Mouse (Mus musculus) spleen, adult 18-20 months (tissue): Measurements from ENCODE around the gene Hapln3.

Source experiments
- DNase-seq, 2 experiments: peaks; one replicate each; pipeline ENCODE4 v3.0.0; 2022; ENCODE audit warnings: mixed read lengths in 2 of 2

Hapln3 gene

GRCm38 (mm10) chr7:79130843-79131444 is at the start of gene Hapln3:
Hapln3 (minus strand) TSS chr7:79131018.
- DNase-seq = no peak

GRCm38 (mm10) chr7:79173800-79174199 is 43.0 kb upstream of the Hapln3 start:
- DNase-seq = no peak

GRCm38 (mm10) chr7:79171782-79172181 is 41.0 kb upstream of the Hapln3 start:
- DNase-seq = no peak

- no peak for DNase-seq
Observed at GRCm38 (mm10) chr7:79167006-79167562, 36.3 kb upstream of the Hapln3 start.

- no peak for DNase-seq
Observed at GRCm38 (mm10) chr7:79159406-79159805, 28.6 kb upstream of the Hapln3 start.

- DNase-seq = no peak
Observed at GRCm38 (mm10) chr7:79149522-79149921, 18.7 kb upstream of the Hapln3 start.

GRCm38 (mm10) chr7:79148711-79149266 is 18.0 kb upstream of the Hapln3 start, which contains the start of gene Mfge8:
Mfge8 (minus strand) TSS chr7:79149060.
- DNase-seq = peak; percentile 76 to 87

DNA sequence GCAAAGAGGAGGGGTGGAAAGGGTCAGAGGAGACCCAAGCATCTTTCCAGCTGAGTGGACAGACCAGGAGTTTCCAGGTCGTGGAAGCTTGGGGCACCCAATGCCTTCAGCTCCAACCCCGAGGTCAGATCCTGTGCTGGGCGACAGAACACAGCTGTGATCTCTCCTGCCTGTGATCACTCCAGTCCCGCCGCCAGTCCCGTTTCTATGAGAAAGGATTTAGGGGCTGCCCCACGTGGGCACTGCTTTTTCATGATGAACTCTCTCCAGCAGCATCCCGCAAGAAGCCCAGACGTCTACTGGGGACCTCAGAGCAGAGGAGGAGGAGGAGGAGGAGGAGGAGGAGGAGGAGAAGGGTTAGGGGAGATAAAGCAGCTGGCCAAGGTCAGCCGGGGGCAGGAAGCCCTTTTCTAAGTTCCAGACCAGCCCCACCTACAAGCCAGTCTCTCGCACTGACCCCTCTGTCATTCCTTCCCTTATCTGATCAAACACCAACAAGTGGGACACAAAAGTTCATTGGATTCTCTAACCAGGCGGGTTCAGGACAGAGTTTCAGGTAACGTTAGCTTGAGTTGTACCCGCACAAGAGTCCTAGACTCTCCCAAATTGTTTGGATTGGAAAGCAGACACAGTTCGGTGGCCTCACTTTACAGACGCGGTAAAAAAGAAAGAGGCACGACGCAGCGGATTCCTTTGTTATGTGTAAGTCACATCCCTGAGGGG is 17.3 kb upstream of the Hapln3 start:
- DNase-seq = no peak

GRCm38 (mm10) chr7:79147011-79147837 is 16.4 kb upstream of the Hapln3 start:
- no peak for DNase-seq

- peak; percentile 37 to 71 for DNase-seq
Observed at GRCm38 (mm10) chr7:79140897-79141296, 10.1 kb upstream of the Hapln3 start.

DNA sequence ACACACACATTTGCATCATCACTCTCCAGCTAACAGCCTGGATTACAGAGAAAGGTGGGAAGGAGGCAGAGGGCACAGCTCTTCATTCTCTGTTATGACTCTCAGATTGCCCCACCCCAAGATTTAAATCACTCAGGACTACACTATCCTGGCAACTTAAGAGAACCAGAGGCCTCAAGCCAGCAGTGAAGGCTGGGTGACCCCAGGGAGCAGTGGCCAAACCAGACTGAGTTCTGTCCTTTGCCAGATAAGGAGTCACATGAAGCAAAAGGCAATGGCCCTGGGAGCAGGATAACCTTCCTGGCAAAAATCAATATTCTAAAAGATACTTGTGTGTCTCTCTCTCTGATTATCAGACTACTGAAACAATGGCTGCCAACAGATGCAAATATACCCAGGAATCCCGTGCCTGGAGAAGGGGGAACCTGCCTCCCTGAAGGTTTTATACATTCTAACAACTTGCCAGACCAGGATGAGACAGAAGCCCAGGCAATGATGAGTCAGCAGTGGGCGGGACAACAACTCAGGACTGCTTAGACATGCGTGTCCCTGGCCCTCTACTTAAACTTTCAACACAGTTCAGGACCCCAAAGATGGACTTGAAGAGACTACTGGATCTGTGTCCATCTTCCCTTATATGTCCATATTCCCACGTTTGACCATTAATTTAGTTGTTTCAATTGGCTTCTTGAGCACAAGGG is 9.2 kb upstream of the Hapln3 start:
- no peak for DNase-seq

DNA sequence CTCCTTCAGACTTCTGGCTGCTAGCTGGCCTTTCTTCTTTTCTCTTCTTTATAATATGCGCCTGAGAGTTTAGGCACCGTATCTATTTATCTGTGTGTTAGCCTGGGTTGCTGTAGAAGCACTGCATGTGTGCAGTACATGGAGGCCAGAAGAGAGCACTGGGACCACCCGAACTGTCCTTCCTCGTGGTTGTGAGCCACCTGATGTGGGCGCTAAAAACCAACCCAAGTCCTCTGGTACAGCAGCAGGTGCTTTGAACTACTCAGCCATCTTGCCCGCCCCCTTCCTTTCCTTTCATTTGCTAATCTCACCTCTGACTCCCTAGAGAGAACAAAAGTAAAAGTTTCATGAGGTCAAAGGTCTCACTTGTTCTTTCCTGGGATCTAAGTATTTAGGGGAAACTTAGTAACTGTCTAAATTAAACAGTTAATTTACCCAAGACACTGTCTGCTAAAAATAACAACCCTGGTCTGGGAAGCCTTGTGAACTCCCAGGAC is 8.6 kb upstream of the Hapln3 start:
- no peak for DNase-seq

DNA sequence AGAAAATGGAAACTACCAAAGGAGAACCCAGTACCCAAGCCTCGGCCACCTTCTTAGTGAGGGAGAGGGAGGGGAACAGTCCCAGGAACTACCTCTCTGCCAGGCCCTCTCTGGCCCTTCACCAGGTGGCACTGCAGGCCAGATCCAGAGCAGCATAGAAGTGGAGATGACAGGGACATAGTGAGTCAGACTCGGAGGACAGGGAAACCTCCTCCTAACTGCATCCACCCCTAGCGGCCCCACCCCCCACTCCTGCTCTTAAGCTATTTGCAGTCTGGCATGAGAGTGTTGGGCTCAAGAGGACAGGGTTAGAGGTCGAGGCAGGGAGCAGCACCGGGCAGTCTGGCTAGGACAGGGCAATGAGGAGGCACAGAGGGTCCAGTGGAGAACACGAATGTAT is 2.6 kb upstream of the Hapln3 start:
- DNase-seq = no peak

- DNase-seq = no peak
Observed at GRCm38 (mm10) chr7:79130385-79130784, 433 bp downstream of the Hapln3 start.

- DNase-seq = no peak
Observed at GRCm38 (mm10) chr7:79129883-79130282, 935 bp downstream of the Hapln3 start.

DNA sequence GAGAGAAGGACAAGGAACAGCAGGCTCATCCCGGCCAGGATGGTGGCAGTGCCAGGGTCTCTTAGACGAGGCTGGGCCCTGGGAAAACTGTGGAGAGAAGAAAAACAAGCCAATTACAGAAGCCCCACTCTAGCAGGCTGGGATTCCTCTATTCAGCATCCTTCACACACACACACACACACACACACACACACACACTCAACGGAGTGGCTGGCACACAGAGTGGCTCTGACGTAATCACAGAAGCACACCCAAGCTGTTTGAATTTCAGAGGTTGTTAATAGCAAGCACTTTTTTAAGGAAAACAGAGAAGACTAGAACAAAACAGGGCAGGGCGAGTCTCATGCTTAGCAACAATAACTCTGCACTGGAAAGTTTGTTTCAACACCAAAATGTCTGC is 7.4 kb downstream of the Hapln3 start:
- DNase-seq = no peak

DNA sequence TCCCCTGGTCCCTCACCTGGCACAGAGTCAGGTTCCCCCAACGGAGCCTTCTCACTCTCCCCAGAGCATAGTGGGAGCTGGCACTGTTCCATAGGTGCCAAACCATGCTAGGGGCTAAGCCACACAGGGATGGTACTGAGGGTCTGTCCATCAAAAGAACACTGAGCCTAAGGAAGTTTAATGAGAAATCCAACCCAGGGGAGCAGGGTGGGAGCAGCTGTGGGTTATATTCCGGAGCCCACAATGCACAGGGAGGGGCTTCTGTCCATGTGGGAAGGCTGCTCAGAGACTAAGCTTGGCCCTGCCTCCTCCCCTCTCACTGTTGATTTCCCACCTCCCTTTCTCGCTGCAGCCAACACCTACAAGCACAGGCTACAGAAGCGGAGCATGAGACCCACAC is 17.0 kb downstream of the Hapln3 start:
- DNase-seq = no peak

DNA sequence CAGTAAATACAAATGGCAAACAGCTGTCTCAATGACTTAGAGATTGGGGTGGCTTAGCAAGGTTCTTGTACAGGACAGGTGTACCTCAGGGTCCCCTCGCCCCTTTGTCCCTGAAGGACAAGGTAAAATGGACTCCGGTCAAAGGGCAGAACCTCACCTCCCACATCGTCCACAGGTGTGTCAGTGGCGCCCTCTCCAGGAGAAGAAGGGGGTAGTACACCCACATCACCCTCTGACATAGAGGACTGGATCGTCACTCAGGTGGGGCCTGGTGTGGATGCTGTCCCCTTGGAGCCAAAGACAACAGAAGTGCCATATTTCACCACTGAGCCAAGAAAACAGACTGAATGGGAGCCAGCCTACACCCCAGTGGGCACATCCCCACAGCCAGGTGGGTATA is 34.3 kb downstream of the Hapln3 start:
- DNase-seq = no peak

GRCm38 (mm10) chr7:79089111-79089510 is 41.7 kb downstream of the Hapln3 start:
- DNase-seq = peak in 1 of 2 experiments; percentile 28

DNA sequence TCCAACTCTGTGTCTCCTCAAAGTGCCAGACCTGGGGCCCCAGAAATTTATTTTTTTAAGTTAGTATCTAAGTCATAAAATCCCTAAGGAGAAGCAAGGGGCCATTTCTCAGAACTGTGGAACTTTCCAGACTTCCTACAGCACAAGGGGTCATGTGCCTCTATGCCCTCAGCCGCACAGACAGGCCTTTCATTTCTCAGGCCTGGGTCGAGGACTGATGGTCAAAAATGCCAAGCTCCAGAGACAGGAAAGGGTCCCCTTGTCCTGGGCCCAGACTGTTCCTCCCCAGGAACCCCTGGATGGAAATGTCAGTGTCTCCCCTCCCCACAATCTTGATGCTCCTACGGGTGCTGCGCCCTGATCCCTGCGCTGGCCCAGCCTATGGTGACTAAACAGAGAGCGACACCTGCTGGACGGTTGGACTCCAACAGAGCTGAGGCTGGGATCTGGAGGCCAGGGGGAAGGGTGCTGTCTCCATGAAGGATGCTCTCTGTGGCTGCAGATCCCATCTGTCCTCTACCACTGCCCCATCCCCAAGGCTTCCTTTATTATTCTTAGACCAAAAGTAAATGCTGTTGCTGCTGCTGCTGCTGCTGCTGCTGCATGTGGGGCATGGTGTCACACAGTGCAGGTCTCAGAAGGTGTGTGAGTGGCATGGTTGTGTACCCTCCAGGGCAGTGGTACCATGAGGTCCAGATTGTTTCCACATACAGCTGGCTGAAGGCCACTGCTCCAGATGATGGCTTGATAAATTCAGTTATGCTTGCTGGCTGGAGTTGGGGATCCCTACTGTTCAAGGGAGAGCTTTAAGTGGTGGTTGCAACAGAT is 50.0 kb downstream of the Hapln3 start:
- DNase-seq = peak in 1 of 2 experiments; percentile 43

DNA sequence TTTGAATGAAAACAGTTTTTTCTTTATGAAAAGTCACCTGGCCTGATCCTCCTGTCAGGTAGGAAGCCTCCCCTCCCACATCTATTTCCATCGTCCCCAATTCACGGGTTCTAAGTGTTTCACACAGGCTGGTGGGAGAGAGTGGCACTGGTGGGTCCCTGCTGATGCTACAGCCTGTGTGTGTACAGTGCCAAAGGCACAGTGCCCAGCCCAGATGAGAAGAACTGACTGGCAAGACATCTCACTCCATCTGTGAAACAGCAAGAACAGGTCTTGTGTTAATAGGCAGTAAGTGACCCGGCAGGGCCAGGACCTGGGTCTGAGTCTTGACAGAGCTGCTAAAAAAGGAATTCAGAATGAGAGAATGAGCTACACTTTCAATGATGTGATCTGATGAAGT is 51.6 kb downstream of the Hapln3 start:
- DNase-seq = no peak
